Mouse (Mus musculus) hindbrain, embryonic 12.5 days (tissue): ENCODE measurements around the gene Prr3. TPM values are rescaled to one million over a fixed set of nuclear protein-coding genes. Genes with fewer than 3 reads are reported as not detected.
"Not testable (repeated sequence)": the region's sequence is repeated elsewhere in the genome, so short reads cannot be mapped to it uniquely, and the experiment has no call there.

Experiments used
- ATAC-seq: fragments of 200-750 bp; cut with Nextera tagmentation; 2 replicates; pipeline ENCODE4 v1.8.0; 2017; ENCODE audit warnings: moderate TSS enrichment; ENCODE audit not compliant: low FRiP score
- H3K27ac ChIP-seq: fragments of 300-500 bp; sonication (generic); 2 replicates; pipeline ENCODE4 v1.5.1; 2016; ENCODE audit warnings: mild to moderate bottlenecking
- H3K27me3 ChIP-seq: fragments of 300-500 bp; sonication (generic); 2 replicates; pipeline ENCODE4 v1.6.1; 2016; ENCODE audit warnings: mild to moderate bottlenecking
- H3K36me3 ChIP-seq: fragments of 300-500 bp; sonication (generic); 2 replicates; pipeline ENCODE4 v1.6.1; 2016; ENCODE audit warnings: mild to moderate bottlenecking
- H3K4me1 ChIP-seq: fragments of 300-500 bp; sonication (generic); 2 replicates; pipeline ENCODE4 v1.6.1; 2016
- H3K4me2 ChIP-seq: fragments of 300-500 bp; sonication (generic); replicated peaks from 2 replicates; pipeline ENCODE4 v1.6.1; 2016; ENCODE audit warnings: mild to moderate bottlenecking
- H3K4me3 ChIP-seq: fragments of 300-500 bp; sonication (generic); 2 replicates; pipeline ENCODE4 v1.5.1; 2016; ENCODE audit warnings: mild to moderate bottlenecking
- H3K9ac ChIP-seq: fragments of 300-500 bp; sonication (generic); 2 replicates; pipeline ENCODE4 v1.6.1; 2016; ENCODE audit warnings: mild to moderate bottlenecking, moderate library complexity
- H3K9me3 ChIP-seq: fragments of 300-500 bp; sonication (generic); replicated peaks from 2 replicates; pipeline ENCODE4 v1.6.1; 2016; ENCODE audit warnings: mild to moderate bottlenecking
- WGBS: fragments of 180-500 bp; shearing (Covaris S2); methylation state at CpG from one replicate; pipeline ENCODE4 v1.1.7; 2016; 5-methylcytosine and 5-hydroxymethylcytosine counted together
- polyA plus RNA-seq: library from polyadenylated mRNA; unstranded; fragments of >200 nt; fragmentation: Nextera tagmentation; extraction: Ambion mirVana; gene quantifications from 2 replicates; pipeline ENCODE4 v1.2.1, GENCODE M21; 2016

Prr3 gene
- polyA plus RNA-seq, 1 experiment from 2014 or later: 53.4 TPM

DNA sequence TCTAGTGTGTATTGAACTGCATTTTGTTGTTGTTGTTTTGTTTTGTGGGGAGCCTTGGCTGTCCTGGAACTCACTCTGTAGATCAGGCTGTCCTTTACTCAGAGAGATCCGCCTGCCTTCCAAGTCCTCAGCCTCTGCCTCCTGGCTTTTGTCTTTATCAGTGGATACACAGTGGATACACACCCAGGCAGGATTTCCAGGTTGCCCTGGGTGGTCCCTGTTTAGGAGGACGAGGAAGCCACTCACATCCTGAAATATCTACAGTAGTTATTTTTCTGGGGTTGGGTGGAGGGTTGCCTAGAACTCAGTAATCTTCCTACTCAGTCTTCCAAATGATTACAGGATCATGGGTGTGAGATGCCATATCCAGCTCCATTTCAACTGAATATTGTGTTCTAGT lies 38.9 kb upstream of the Prr3 start:
- Histone ChIP-seq H3K4me2 (no peak overlapping the region), H3K4me3 (no peak overlapping the region), H3K27me3 (no peaks in the 10 kb centered on the region), H3K36me3 (peaks cover 15% of the 10 kb centered on the region), H3K4me1 (peaks cover 4% of the 10 kb centered on the region; the same call in 1 of the 2 replicates), H3K9me3 (no peaks in the 10 kb centered on the region), H3K9ac (no peak overlapping the region), H3K27ac (no peak overlapping the region)
- no peak for ATAC-seq
- WGBS: 77% methylated on average over 2 of the region's 2 CpGs

DNA sequence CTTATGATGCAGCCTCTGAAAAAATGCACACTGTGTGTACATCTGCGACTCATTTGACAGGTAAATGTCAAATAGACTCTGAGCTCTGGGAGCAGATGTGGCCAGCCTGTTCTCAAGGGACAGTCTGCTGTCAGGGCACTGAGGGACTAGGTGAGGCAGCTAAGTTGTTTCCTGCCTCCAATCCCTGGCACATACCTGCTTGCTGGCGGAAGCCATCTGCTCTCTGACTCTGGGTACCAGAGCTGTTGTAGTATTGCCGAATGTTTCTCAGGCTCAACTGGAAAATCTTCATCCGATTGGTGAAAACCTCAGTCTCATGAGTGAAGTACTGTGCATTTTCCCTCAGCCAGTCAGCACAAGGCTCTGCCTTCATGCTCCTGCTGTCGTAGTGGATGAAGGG lies 37.0 kb upstream of the Prr3 start:
- H3K4me3 ChIP-seq: no peak overlapping the region
- no peaks in the 10 kb centered on the region for H3K9me3 ChIP-seq
- H3K4me1 ChIP-seq: peaks cover 4% of the 10 kb centered on the region; the same call in 1 of the 2 replicates
- no peak overlapping the region for H3K27ac ChIP-seq
- no peak overlapping the region for H3K4me2 ChIP-seq
- WGBS: 94% methylated on average over 5 of the region's 5 CpGs
- no peak overlapping the region for H3K9ac ChIP-seq
- H3K27me3 ChIP-seq: no peaks in the 10 kb centered on the region
- no peak for ATAC-seq
- peaks cover 15% of the 10 kb centered on the region for H3K36me3 ChIP-seq

DNA sequence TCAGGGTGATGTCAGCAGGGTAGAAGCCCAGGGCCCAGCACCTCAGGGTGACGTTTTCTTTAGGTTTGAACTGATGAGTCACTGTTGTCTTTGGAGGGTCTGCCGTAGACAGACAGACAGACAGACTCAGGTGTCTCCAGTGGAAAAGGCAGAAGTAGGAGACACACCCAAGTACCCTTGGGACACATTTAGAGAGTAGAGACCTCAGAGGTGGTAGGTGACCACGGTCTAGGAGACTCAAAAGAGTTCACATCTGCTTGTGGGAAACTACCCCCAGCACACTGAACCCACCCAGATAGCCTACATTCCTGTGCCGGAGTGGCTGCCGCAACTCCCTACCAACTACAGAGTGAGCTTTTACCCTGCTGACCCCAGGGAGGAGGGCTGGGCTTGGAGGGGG lies 34.9 kb upstream of the Prr3 start:
- H3K27ac ChIP-seq: no peak overlapping the region
- no peak overlapping the region for H3K9ac ChIP-seq
- ATAC-seq: no peak
- WGBS: 98% methylated on average over 5 of the region's 5 CpGs
- H3K4me2 ChIP-seq: no peak overlapping the region
- H3K36me3 ChIP-seq: peaks cover 15% of the 10 kb centered on the region
- no peaks in the 10 kb centered on the region for H3K27me3 ChIP-seq
- no peaks in the 10 kb centered on the region for H3K4me1 ChIP-seq
- no peak overlapping the region for H3K4me3 ChIP-seq
- no peaks in the 10 kb centered on the region for H3K9me3 ChIP-seq

DNA sequence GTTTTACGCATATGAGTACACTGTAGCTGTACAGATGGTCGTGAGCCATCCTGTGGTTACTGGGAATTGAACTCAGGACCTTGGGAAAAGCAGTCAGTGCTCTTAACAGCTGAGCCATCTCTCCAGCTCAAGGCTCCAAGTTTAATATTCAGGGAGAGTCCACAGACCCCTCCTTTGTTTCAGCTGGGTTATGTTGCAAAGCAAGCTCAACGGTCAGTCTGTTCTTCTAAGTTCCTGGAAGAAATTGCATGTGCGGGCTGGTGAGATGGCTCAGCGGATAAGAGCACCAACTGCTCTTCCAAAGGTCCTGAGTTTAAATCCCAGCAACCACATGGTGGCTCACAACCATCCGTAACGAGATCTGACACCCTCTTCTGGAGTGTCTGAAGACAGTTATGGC lies 24.4 kb upstream of the Prr3 start:
- H3K27me3 ChIP-seq, H3K9me3 ChIP-seq, H3K36me3 ChIP-seq, H3K4me2 ChIP-seq, H3K27ac ChIP-seq, H3K4me1 ChIP-seq, H3K9ac ChIP-seq, H3K4me3 ChIP-seq, ATAC-seq: not testable (repeated sequence)
- WGBS: 95% methylated on average over 7 of the region's 7 CpGs

DNA sequence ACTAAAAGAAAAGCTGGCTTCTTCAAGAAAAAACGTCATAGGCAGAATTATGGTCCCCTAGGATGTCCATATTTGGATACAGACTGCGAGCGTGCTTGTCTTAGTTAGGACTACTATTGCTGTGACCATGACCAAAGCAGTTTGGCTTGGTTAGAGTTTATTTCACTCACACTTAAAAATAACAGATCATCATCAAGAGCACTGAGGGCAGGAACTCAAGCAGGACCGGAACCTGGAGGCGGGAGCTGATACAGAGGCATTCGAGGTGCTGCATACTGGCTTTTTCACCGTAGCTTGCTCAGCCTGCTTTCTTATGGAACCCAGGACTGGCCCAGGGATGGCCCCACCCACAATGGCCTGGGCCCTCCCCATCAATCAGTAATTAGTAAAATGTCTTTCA lies 23.3 kb upstream of the Prr3 start:
- Histone ChIP-seq H3K4me2 (no peak overlapping the region), H3K9ac (no peak overlapping the region), H3K36me3 (peaks cover 8% of the 10 kb centered on the region; the same call in 1 of the 2 replicates), H3K9me3 (peaks cover 4% of the 10 kb centered on the region; the same call in 1 of the 2 replicates), H3K27ac (no peak overlapping the region), H3K4me3 (no peak overlapping the region), H3K27me3 (no peaks in the 10 kb centered on the region), H3K4me1 (no peaks in the 10 kb centered on the region)
- 95% methylated on average over 7 of the region's 7 CpGs for WGBS
- no peak for ATAC-seq

GRCm38 (mm10) chr17:36001966-36002365 lies 21.9 kb upstream of the Prr3 start:
- Histone ChIP-seq H3K27ac (no peak overlapping the region), H3K36me3 (peaks cover 8% of the 10 kb centered on the region; the same call in 1 of the 2 replicates), H3K27me3 (no peaks in the 10 kb centered on the region), H3K4me2 (no peak overlapping the region), H3K9me3 (peaks cover 4% of the 10 kb centered on the region; the same call in 1 of the 2 replicates), H3K9ac (no peak overlapping the region), H3K4me3 (no peak overlapping the region), H3K4me1 (peaks cover 8% of the 10 kb centered on the region; the same call in 1 of the 2 replicates)
- WGBS: 95% methylated on average over 6 of the region's 6 CpGs
- no peak for ATAC-seq

GRCm38 (mm10) chr17:36001121-36001897 lies 21.3 kb upstream of the Prr3 start:
- ATAC-seq: no peak
- WGBS: over 99% methylated on average over 12 of the region's 12 CpGs
- peaks cover 8% of the 10 kb centered on the region; the same call in 1 of the 2 replicates for H3K4me1 ChIP-seq

DNA sequence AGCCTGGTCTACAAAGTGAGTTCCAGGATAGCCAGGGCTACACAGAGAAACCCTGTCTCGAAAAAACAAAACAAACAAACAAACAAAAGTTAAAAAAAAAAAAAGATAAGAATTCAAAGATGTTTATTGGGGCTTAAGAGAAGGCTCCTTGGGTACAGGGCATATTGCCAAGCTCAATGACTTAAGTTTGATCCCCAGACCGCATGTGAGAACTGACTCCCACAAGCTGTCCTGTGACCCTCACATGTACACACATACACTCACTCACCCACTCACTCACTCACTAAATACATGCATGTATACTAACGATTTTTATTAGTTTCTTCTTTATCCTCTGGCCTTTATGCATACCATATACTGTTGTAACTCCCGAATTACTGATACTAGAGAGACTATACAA lies 20.3 kb upstream of the Prr3 start:
- no peak overlapping the region for H3K27ac ChIP-seq
- H3K4me1 ChIP-seq: peaks cover 11% of the 10 kb centered on the region
- WGBS: 91% methylated on average over 4 of the region's 4 CpGs
- no peak overlapping the region for H3K4me3 ChIP-seq
- no peak overlapping the region for H3K4me2 ChIP-seq
- H3K27me3 ChIP-seq: no peaks in the 10 kb centered on the region
- no peak overlapping the region for H3K9ac ChIP-seq
- ATAC-seq: no peak
- no peaks in the 10 kb centered on the region for H3K9me3 ChIP-seq
- no peaks in the 10 kb centered on the region for H3K36me3 ChIP-seq

More at GRCm38 (mm10) chr17:36001121-36001897, 21.3 kb upstream of the Prr3 start:
- no peak overlapping the region for H3K4me2 ChIP-seq
- no peaks in the 10 kb centered on the region for H3K27me3 ChIP-seq
- no peak overlapping the region for H3K4me3 ChIP-seq
- peaks cover 4% of the 10 kb centered on the region; the same call in 1 of the 2 replicates for H3K9me3 ChIP-seq
- H3K27ac ChIP-seq: no peak overlapping the region
- H3K9ac ChIP-seq: no peak overlapping the region
- 0 out of 2 replicates have a peak, but pooled peaks cover 5% of the 10 kb centered on the region for H3K36me3 ChIP-seq

GRCm38 (mm10) chr17:35999356-35999755 lies 19.3 kb upstream of the Prr3 start:
- ATAC-seq: no peak
- Histone ChIP-seq H3K4me3 (no peak overlapping the region), H3K4me1 (peaks cover 16% of the 10 kb centered on the region), H3K27ac (no peak overlapping the region), H3K9me3 (no peaks in the 10 kb centered on the region), H3K9ac (no peak overlapping the region), H3K36me3 (no peaks in the 10 kb centered on the region), H3K4me2 (no peak overlapping the region), H3K27me3 (no peaks in the 10 kb centered on the region)
- WGBS: 87% methylated on average over 7 of the region's 7 CpGs

DNA sequence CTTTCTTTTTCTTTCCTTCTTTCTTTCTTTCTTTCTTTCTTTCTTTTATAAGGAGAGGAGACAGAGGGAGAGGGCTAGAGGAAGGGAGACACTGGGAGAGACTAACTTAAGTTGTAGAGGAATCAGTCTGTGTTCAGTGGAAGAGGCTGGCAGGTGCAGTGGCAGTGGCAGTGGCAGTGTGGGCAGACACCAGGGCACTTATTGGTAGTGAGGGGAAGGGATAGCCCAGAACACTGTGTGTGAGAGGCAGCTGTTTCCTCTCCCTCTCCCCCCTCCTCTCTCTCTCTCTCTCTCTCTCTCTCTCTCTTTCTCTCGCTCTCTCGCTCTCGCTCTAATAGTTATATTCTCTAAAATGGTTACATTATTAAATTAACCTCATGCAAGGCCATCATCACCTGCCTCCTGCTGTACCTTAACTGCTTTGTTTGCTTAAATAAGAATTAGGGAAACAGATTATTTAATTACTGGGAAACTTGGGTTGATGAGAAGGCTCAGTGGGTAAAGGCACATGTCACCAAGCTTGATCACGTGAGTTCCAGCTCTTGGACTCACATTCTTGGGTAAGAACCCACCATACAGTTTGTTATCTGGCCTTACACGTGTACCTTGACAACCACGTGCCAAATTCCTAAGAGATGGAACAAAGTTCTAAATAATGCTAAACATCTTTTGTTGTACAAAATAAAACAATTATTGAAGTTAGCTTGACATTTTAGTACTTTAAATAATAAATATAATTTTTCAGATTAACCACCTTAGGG lies 18.7 kb upstream of the Prr3 start:
- H3K36me3 ChIP-seq: no peaks in the 10 kb centered on the region
- H3K4me2 ChIP-seq: no peak overlapping the region
- 0 out of 2 replicates have a peak overlapping the region, but pooled peaks have one; percentile 10 for H3K9ac ChIP-seq
- no peak overlapping the region for H3K27ac ChIP-seq
- no peaks in the 10 kb centered on the region for H3K27me3 ChIP-seq
- peaks cover 16% of the 10 kb centered on the region for H3K4me1 ChIP-seq
- no peaks in the 10 kb centered on the region for H3K9me3 ChIP-seq
- ATAC-seq: no peak
- H3K4me3 ChIP-seq: no peak overlapping the region
- 85% methylated on average over 6 of the region's 6 CpGs for WGBS

- Histone ChIP-seq H3K4me2 (no peak overlapping the region), H3K9ac (0 out of 2 replicates have a peak overlapping the region, but pooled peaks have one; percentile 10), H3K27ac (no peak overlapping the region), H3K4me3 (no peak overlapping the region), H3K9me3 (no peaks in the 10 kb centered on the region), H3K4me1 (peaks cover 16% of the 10 kb centered on the region), H3K27me3 (no peaks in the 10 kb centered on the region), H3K36me3 (no peaks in the 10 kb centered on the region)
- WGBS: 62% methylated on average over 12 of the region's 12 CpGs
- ATAC-seq: no peak
Observed at GRCm38 (mm10) chr17:35997713-35998510, 17.9 kb upstream of the Prr3 start.

- H3K4me3 ChIP-seq: no peak overlapping the region
- H3K27ac ChIP-seq: no peak overlapping the region
- WGBS: 2% methylated on average over 11 of the region's 11 CpGs
- H3K4me1 ChIP-seq: peaks cover 16% of the 10 kb centered on the region
- no peak overlapping the region for H3K9ac ChIP-seq
- H3K36me3 ChIP-seq: no peaks in the 10 kb centered on the region
- H3K4me2 ChIP-seq: no peak overlapping the region
- peak; percentile 57 for ATAC-seq
- no peaks in the 10 kb centered on the region for H3K27me3 ChIP-seq
- H3K9me3 ChIP-seq: no peaks in the 10 kb centered on the region
Observed at GRCm38 (mm10) chr17:35996949-35997348, 16.9 kb upstream of the Prr3 start.
